Mouse (Mus musculus) forebrain, embryonic 12.5 days (tissue): Measurements from ENCODE around the gene Msh3. TPM values are rescaled to one million over a fixed set of nuclear protein-coding genes. Genes with fewer than 3 reads are reported as not detected.
"Not testable (repeated sequence)": the region's sequence is repeated elsewhere in the genome, so short reads cannot be mapped to it uniquely, and the experiment has no call there.

ENCODE experiments used
- ATAC-seq: fragments of 200-750 bp; cut with Nextera tagmentation; 2 replicates; pipeline ENCODE4 v1.8.0; 2017; ENCODE audit warnings: moderate TSS enrichment; ENCODE audit not compliant: low FRiP score
- H3K27ac ChIP-seq: fragments of 300-500 bp; sonication (generic); 2 replicates; pipeline ENCODE4 v1.5.1; 2016; ENCODE audit warnings: mild to moderate bottlenecking
- H3K27me3 ChIP-seq: fragments of 300-500 bp; sonication (generic); 2 replicates; pipeline ENCODE4 v1.6.1; 2016; ENCODE audit warnings: mild to moderate bottlenecking
- H3K36me3 ChIP-seq: fragments of 300-500 bp; sonication (generic); replicated peaks from 2 replicates; pipeline ENCODE4 v1.6.1; 2016; ENCODE audit warnings: mild to moderate bottlenecking
- H3K4me1 ChIP-seq: fragments of 300-500 bp; sonication (generic); 2 replicates; pipeline ENCODE4 v1.6.1; 2016
- H3K4me2 ChIP-seq: fragments of 300-500 bp; sonication (generic); 2 replicates; pipeline ENCODE4 v1.6.1; 2016; ENCODE audit warnings: mild to moderate bottlenecking, moderate library complexity
- H3K4me3 ChIP-seq: fragments of 300-500 bp; sonication (generic); replicated peaks from 2 replicates; pipeline ENCODE4 v1.5.1; 2016; ENCODE audit warnings: mild to moderate bottlenecking
- H3K9ac ChIP-seq: fragments of 300-500 bp; sonication (generic); 2 replicates; pipeline ENCODE4 v1.6.1; 2016; ENCODE audit warnings: mild to moderate bottlenecking
- H3K9me3 ChIP-seq: fragments of 300-500 bp; sonication (generic); 2 replicates; pipeline ENCODE4 v1.6.1; 2016
- WGBS: fragments of 180-500 bp; shearing (Covaris S2); methylation state at CpG from one replicate; pipeline ENCODE4 v1.1.7; 2016; 5-methylcytosine and 5-hydroxymethylcytosine counted together
- polyA plus RNA-seq: library from polyadenylated mRNA; unstranded; fragments of >200 nt; fragmentation: Nextera tagmentation; extraction: Ambion mirVana; gene quantifications from 2 replicates; pipeline ENCODE4 v1.2.1, GENCODE M21; 2016

Msh3 gene
- polyA plus RNA-seq, 1 experiment from 2014 or later: 38.1 TPM

- no peak for ATAC-seq
- H3K27ac ChIP-seq: no peak overlapping the region
- WGBS: 93% methylated on average over 4 of the region's 4 CpGs
Observed at GRCm38 (mm10) chr13:92237016-92237415, 117.8 kb downstream of the Msh3 start.

GRCm38 (mm10) chr13:92232076-92232938 lies 122.5 kb downstream of the Msh3 start:
- Histone ChIP-seq H3K9me3 (no peaks in the 10 kb centered on the region), H3K36me3 (peaks cover 8% of the 10 kb centered on the region; the same call in 1 of the 2 replicates), H3K27me3 (no peaks in the 10 kb centered on the region), H3K4me2 (no peak overlapping the region), H3K27ac (no peak overlapping the region), H3K4me1 (no peaks in the 10 kb centered on the region), H3K4me3 (no peak overlapping the region), H3K9ac (no peak overlapping the region)
- no peak for ATAC-seq
- WGBS: 92% methylated on average over 9 of the region's 9 CpGs

More at GRCm38 (mm10) chr13:92237016-92237415, 117.8 kb downstream of the Msh3 start:
- Histone ChIP-seq H3K27me3 (no peaks in the 10 kb centered on the region), H3K4me2 (no peak overlapping the region), H3K9me3 (no peaks in the 10 kb centered on the region), H3K4me3 (no peak overlapping the region), H3K9ac (no peak overlapping the region), H3K4me1 (no peaks in the 10 kb centered on the region), H3K36me3 (peaks cover 14% of the 10 kb centered on the region; the same call in 1 of the 2 replicates)

- Histone ChIP-seq H3K4me2 (no peak overlapping the region), H3K9ac (no peak overlapping the region), H3K27me3 (no peaks in the 10 kb centered on the region), H3K4me1 (no peaks in the 10 kb centered on the region), H3K9me3 (no peaks in the 10 kb centered on the region), H3K4me3 (no peak overlapping the region), H3K36me3 (no peaks in the 10 kb centered on the region), H3K27ac (no peak overlapping the region)
- ATAC-seq: no peak
- WGBS: 73% methylated on average over 1 of the region's 1 CpGs
Observed at GRCm38 (mm10) chr13:92228037-92228436, 126.8 kb downstream of the Msh3 start.

DNA sequence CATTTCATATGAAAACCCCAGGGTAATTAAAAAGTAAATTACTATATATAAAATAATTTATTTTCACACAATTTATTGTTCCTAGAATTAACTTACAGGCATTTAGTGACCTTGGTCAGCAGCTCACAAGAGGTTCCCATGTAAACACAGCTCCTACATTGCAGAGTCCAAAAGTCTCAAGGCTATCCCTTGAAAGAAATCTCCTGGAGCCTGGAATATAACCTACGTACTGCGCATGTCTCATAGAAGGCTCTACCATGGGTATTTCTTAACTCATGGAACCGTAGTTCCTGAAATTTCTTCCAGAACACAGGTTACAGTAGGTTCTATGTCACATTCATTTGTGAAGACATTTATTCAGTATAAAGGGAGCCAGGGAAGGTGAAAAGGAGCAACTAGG lies 131.2 kb downstream of the Msh3 start:
- H3K27me3 ChIP-seq: no peaks in the 10 kb centered on the region
- H3K9me3 ChIP-seq: no peaks in the 10 kb centered on the region
- H3K27ac ChIP-seq: no peak overlapping the region
- H3K4me1 ChIP-seq: no peaks in the 10 kb centered on the region
- no peak overlapping the region for H3K9ac ChIP-seq
- ATAC-seq: no peak
- no peak overlapping the region for H3K4me3 ChIP-seq
- peaks cover 20% of the 10 kb centered on the region for H3K36me3 ChIP-seq
- no peak overlapping the region for H3K4me2 ChIP-seq
- whole genome bisulfite sequencing: 95% methylated on average over 3 of the region's 3 CpGs

DNA sequence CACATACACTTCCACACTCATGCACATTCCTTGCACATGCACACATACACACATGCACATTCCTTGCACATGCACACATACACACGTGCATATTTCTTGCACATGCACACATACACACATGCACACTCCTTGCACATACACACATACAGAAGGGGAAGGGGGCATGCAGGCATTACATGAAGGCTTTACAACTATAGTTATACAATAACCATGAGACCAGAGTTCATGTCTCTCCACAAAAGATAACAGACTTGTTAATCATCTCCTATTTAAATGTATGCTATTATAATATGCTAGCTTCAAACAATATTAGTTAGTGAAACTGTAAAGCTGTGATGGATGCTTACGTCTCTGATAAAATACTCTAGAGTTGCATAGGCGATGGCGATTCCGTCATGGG lies 132.0 kb downstream of the Msh3 start:
- 94% methylated on average over 5 of the region's 5 CpGs for WGBS
- no peaks in the 10 kb centered on the region for H3K9me3 ChIP-seq
- H3K27ac ChIP-seq: no peak overlapping the region
- H3K9ac ChIP-seq: no peak overlapping the region
- H3K4me3 ChIP-seq: no peak overlapping the region
- H3K4me1 ChIP-seq: no peaks in the 10 kb centered on the region
- no peaks in the 10 kb centered on the region for H3K27me3 ChIP-seq
- H3K36me3 ChIP-seq: peaks cover 20% of the 10 kb centered on the region
- ATAC-seq: no peak
- H3K4me2 ChIP-seq: no peak overlapping the region

DNA sequence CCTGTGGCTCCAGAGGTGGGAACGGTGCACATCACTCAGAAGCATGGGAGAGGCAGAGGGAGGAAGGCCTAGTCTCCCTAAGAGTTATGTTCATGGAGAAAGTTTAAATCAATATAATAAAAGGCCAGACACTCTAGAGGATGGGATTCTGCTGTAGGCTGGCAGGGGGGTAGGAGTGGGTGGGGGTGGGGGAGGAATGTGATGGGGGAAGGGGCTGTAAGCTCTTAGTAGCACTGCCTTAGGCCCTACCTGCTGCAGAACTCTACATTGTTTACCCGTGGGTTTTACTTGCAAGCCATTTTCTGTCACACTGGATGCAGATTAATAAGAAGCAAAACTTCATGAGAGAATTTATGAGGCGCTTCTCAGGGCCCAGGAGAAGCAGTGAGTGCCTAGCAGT lies 135.0 kb downstream of the Msh3 start:
- H3K9ac ChIP-seq: no peak overlapping the region
- H3K4me3 ChIP-seq: no peak overlapping the region
- no peaks in the 10 kb centered on the region for H3K4me1 ChIP-seq
- H3K27me3 ChIP-seq: no peaks in the 10 kb centered on the region
- peaks cover 25% of the 10 kb centered on the region for H3K36me3 ChIP-seq
- H3K9me3 ChIP-seq: no peaks in the 10 kb centered on the region
- no peak for ATAC-seq
- WGBS: 87% methylated on average over 3 of the region's 3 CpGs
- no peak overlapping the region for H3K27ac ChIP-seq
- no peak overlapping the region for H3K4me2 ChIP-seq

DNA sequence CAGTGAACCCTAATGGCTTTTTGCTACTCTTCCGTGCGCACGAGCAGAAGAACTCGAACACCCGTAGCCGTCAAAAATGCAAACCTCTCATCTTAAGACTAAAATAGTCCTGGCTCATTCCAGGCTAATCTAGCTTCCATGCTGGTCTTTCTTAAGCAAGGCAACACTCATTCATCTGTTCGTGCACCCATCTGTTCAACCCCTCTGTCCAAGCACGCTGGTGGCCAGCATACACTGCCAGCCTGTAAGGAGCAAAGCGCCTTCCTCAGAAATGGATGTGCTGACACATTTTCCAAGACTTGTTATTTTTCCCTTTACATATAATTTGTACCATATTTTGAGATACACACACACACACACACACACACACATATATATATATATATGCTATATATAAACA lies 137.6 kb downstream of the Msh3 start:
- 93% methylated on average over 9 of the region's 9 CpGs for WGBS

DNA sequence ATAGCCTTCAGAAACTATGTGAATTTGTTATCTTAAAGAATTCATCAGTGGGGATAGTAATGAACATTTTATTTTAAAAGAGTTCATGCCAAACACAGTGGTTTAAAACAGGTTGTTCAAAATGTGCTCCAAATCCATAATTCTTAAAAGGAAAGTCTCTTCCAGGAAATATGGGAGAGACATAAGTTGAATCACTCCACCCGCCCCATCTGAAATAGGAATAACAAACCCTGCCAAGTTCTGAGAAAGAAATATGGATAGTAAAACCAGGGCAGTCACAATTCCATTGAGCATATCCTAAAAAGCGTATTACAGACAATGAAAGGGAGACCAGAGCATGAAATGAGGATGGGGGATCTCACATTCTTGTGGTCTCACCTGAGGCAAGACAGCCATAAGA lies 157.9 kb downstream of the Msh3 start:
- Histone ChIP-seq H3K36me3 (no peaks in the 10 kb centered on the region), H3K27ac (no peak overlapping the region), H3K4me2 (no peak overlapping the region), H3K9me3 (no peaks in the 10 kb centered on the region), H3K4me1 (no peaks in the 10 kb centered on the region), H3K4me3 (no peak overlapping the region), H3K27me3 (no peaks in the 10 kb centered on the region), H3K9ac (no peak overlapping the region)
- WGBS: 83% methylated on average over 2 of the region's 2 CpGs
- no peak for ATAC-seq

More for the DNA sequence above, 137.6 kb downstream of the Msh3 start:
- Histone ChIP-seq H3K4me2 (no peak overlapping the region), H3K27me3 (no peaks in the 10 kb centered on the region), H3K4me1 (no peaks in the 10 kb centered on the region), H3K27ac (no peak overlapping the region), H3K4me3 (no peak overlapping the region), H3K9me3 (no peaks in the 10 kb centered on the region), H3K9ac (no peak overlapping the region), H3K36me3 (peaks cover 36% of the 10 kb centered on the region)
- no peak for ATAC-seq

GRCm38 (mm10) chr13:92193806-92194205 lies 161.0 kb downstream of the Msh3 start:
- not testable (repeated sequence) for H3K36me3 ChIP-seq, H3K27me3 ChIP-seq, H3K4me1 ChIP-seq, H3K4me3 ChIP-seq, H3K9me3 ChIP-seq, ATAC-seq, H3K27ac ChIP-seq, H3K9ac ChIP-seq, H3K4me2 ChIP-seq
- WGBS: 78% methylated on average over 5 of the region's 5 CpGs

GRCm38 (mm10) chr13:92172686-92173085 lies 182.1 kb downstream of the Msh3 start:
- H3K4me2 ChIP-seq, H3K9me3 ChIP-seq, H3K4me1 ChIP-seq, H3K27ac ChIP-seq, H3K27me3 ChIP-seq, ATAC-seq, H3K9ac ChIP-seq, H3K36me3 ChIP-seq, H3K4me3 ChIP-seq: not testable (repeated sequence)
- whole genome bisulfite sequencing: 81% methylated on average over 8 of the region's 8 CpGs

Other genes with a start within 250 kb of the Msh3 start
- 0.24 and 0.33 TPM in 2 replicates for gene Rasgrf2, start 223.3 kb downstream of the Msh3 start, polyA plus RNA-seq
- 0.87 and 1.6 TPM in 2 replicates for gene Gm20379, start 49.0 kb downstream of the Msh3 start, polyA plus RNA-seq
- gene Dhfr, start 277 bp downstream of the Msh3 start, polyA plus RNA-seq: 21.4 and 21.7 TPM in 2 replicates
- 0.09 and 0.21 TPM in 2 replicates for gene Ankrd34b, start 70.9 kb upstream of the Msh3 start, polyA plus RNA-seq
- 0.17 and 0.28 TPM in 2 replicates for gene Fam151b, start 129.0 kb upstream of the Msh3 start, polyA plus RNA-seq
- gene Zfyve16, start 175.9 kb upstream of the Msh3 start, polyA plus RNA-seq: 11.9 and 12.7 TPM in 2 replicates
- not detected in 2 replicates for gene Spz1, start 221.2 kb upstream of the Msh3 start, polyA plus RNA-seq